Mouse (Mus musculus) brain, embryonic 14.5 days (tissue): ENCODE data around the gene Svs6. TPM values are rescaled to one million over a fixed set of nuclear protein-coding genes. Genes with fewer than 3 reads are reported as not detected.
A peak's percentile ranks its signal among the peaks of the same experiment; 100 is the strongest.
"Not testable (repeated sequence)": the region's sequence is repeated elsewhere in the genome, so short reads cannot be mapped to it uniquely, and the experiment has no call there.

Experiments
- DNase-seq: peaks from one replicate; pipeline ENCODE4 v3.0.0-alpha.2; 2011; ENCODE audit warnings: low read depth
- CTCF ChIP-seq: fragments of 200-500 bp; IDR thresholded peaks from 2 replicates; pipeline ENCODE4 v1.5.1; 2012; ENCODE audit warnings: inconsistent platforms, mild to moderate bottlenecking, moderate library complexity, borderline replicate concordance; ENCODE audit not compliant: insufficient read depth, insufficient read length; ENCODE audit errors: extremely low read depth
- POLR2A ChIP-seq: fragments of 200-500 bp; IDR thresholded peaks from 2 replicates; pipeline ENCODE4 v1.6.1; 2012; ENCODE audit warnings: mild to moderate bottlenecking, inconsistent platforms, borderline replicate concordance; ENCODE audit not compliant: poor library complexity, insufficient read depth, insufficient read length, severe bottlenecking; ENCODE audit errors: extremely low read depth
- polyA plus RNA-seq: library from polyadenylated mRNA; depleted of rRNA; stranded (reverse); fragments of >200 nt; gene quantifications from 2 replicates; pipeline ENCODE4 v1.2.3, GENCODE M21; 2012; rRNA removed

Svs6 gene
- not detected in 2 replicates for polyA plus RNA-seq

DNA sequence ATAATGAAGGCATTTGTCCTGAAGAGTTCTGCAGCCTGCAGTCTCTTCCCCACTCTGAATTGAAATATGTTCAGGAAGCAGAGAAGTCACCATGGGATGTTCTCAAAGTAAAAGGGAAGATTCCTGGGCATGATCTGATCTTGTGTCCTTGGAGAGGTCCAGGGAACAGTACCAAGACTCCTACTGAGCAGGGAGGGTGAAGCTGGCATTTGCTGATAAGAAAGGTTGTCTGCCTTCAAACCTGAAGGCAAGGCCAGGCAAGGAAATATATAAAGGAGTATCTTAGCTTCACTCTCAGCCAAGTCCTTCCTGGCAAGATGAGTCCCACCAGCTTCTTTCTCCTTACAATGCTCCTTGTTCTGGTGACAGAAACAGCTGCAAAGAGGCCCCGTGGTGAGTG is at the start of gene Svs6:
Svs6 (plus strand) TSS at position 301 of the 400 bp plus-strand sequence.
- DNase-seq, result not testable (repeated sequence)

DNA sequence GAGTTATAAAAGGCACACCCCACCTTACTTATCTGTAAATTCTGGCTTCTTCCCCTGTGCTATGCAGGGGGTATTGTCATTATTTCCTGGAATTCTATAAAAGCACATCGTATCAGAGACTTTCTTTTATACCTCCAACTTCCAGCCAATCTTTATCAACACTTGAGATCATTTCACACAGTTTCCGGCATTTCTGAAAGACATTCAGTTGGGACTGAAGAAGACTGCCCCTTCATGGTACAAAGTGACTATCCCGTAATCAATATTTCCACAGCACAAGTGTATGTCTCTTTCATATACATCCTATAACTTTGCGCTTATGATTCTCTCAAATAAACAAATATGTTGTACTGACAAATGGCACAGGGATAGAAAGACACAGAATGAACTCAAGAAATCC is 38.2 kb upstream of the Svs6 start, which contains the start of gene Svs4:
Svs4 (minus strand) TSS at position 101 of the 400 bp plus-strand sequence.
- no peak for DNase-seq
- TF ChIP-seq CTCF, result no peak
- no peak for TF ChIP-seq POLR2A

DNA sequence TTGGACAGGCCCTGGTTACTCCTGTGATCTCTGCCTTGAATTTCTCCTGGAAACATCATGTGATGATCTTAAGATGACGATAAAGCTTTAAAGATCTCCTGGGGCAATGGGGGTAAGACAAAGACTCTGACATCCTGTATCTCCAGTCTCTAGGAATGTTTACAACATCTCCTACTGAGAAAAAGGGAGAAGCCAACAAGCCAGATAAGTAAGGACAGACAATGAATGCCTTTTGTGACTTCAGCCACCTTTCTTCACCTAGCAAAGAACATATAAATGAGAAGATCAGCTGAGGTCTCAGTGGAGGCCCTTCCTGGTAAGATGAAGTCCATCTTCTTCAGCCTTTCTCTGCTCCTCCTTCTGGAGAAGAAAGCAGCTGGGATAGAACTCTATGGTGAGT is 27.6 kb upstream of the Svs6 start, which contains the start of gene Svs3a:
Svs3a (plus strand) TSS at position 301 of the 400 bp plus-strand sequence.
- not testable (repeated sequence) for DNase-seq

DNA sequence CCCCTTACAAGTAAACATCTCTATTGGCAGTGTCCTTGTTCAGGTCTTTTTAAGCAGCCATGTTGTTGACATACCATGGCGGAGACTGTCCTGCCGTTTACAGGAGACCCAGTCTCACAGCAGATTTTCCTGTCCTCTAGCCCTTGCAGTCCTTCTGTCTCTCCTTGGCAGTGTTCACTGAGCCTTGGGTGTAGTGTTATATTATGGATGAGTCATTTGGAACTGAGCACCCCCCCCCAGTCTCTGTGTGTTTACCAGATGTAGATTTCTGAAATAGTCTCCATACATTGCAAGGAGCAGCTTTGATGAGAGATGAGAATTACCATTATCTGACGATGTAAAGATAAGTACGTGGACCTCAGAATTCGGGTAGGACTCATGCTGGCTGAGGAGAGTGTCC is 4.0 kb upstream of the Svs6 start:
- TF ChIP-seq POLR2A, result no peak
- no peak for DNase-seq

DNA sequence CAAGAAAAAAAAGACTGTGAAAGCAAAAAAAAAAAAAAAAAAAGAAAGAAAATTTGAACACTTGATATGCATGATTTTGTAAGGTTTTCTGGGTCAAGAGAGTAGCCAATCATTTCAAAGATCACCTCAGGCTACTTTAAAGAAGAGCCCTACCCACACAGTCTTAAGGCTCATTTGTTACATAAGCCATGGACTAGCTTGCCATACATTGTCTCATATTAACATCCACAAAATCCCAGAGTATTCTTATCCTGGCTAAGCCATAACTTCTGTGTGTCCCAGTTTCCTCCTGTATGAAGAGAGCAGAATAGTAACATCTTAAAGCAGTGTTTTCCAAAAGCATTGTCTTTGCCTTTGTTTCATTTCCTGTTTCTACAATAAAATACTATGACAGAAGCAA is 1.1 kb upstream of the Svs6 start:
- DNase-seq, result not testable (repeated sequence)

DNA sequence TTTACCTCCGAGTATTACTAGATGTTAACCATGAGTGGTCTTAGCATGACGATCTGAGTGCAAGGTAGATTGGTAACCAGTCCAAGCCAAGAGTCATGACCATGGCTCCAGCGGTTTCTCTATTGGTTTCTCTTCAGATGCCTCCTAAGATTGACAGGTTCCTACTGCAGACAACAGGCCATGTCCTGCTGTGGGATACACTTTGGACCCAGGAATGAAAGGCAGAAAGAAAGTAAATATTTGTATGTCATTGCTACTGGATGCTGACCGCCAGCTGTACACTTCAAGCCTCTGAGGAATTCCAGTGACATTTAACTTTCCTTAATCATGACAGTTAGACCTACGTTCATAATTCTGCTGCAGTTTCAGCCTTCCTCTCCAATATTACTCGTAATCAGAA is 4.4 kb downstream of the Svs6 start:
- no peak for TF ChIP-seq POLR2A
- DNase-seq, result no peak

DNA sequence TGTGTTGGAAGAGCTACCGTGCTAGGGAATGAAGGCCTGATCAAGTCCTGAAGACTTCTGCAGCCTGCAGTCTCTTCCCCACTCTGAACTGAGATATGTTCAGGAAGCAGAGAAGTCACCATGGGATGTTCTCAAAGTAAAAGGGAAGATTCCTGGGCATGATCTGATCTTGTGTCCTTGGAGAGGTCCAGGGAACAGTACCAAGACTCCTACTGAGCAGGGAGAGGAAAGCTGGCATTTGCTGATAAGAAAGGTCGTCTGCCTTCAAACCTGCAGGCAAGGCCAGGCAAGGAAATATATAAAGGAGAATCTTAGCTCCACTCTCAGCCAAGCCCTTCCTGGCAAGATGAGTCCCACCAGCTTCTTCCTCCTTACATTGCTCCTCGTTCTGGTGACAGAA is 15.9 kb downstream of the Svs6 start, which contains the start of gene Svs5:
Svs5 (plus strand) TSS at position 301 of the 400 bp plus-strand sequence.
- DNase-seq, result not testable (repeated sequence)

DNA sequence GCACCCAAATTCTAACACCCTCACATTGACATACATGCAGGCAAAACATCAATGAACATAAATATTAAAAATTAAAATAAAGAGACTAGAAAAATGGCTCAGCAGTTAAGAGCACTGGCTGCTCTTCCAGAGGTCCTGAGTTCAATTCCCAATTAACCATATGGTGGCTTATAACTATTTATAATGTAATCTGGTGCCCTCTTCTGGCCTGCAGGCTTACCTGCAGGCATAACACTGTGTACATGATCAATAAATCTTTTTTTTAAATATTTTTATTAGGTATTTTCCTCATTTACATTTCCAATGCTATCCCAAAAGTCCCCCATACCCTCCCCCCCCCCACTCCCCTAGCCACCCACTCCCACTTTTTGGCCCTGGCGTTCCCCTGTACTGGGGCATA is 27.2 kb downstream of the Svs6 start:
- not testable (repeated sequence) for DNase-seq

DNA sequence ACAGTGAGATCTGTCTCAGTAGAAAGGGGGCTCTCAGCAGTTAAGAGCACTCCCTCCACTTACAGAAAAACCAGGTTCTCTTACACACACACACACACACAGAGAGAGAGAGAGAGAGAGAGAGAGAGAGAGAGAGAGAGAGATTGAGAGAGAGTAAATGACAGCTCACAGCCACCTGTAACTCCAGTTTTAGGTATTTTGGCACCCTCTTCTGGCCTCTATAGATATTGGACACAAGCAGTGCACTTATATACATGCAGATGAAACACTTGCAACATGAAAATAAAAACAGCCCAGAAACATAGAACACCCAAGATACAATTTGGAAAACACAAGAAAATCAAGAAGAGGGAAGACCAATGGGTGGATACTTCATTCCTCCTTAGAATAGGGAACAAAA is 31.1 kb downstream of the Svs6 start:
- DNase-seq, result peak; percentile 11

DNA sequence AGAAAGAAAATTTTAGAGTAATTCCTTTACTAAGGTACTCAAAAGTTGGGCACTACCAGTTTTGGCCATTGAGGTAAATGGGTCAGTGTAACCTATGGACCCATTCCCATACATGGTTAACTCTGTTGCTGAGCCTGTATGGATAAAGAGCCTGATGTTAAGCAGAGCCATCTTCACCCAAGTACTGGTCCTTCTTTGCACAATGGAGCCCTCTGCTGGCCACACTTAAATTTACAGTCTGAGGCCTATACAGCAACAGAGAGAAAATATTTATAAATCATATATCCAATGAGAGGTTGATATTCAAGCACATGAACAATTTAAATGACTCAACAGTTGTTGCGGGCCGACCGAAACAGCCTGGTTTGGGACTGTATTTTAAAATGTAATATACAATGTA is 32.4 kb downstream of the Svs6 start:
- DNase-seq, result peak; percentile 24
- TF ChIP-seq CTCF, result peak; percentile 42; the same call in 1 of the 2 replicates
- no peak for TF ChIP-seq POLR2A

DNA sequence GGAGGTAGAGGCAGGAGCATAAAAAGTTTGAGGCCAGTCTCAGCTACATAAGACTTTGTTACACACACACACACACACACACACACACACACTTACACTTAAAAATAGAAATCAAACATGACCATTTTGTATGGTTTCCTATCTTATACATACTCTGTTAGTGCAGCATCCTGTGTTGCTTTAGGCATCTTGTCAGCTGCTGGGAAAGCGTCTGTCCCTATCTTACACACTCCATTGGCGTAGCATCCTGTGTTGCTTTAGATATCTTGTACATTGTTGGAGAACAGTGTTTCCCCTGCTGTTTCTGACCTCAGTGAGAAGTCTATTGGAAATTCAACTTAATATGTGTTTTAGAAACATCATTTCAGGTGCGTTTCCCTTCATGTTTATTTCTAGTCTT is 36.1 kb downstream of the Svs6 start:
- DNase-seq, result no peak
- TF ChIP-seq POLR2A, result no peak

DNA sequence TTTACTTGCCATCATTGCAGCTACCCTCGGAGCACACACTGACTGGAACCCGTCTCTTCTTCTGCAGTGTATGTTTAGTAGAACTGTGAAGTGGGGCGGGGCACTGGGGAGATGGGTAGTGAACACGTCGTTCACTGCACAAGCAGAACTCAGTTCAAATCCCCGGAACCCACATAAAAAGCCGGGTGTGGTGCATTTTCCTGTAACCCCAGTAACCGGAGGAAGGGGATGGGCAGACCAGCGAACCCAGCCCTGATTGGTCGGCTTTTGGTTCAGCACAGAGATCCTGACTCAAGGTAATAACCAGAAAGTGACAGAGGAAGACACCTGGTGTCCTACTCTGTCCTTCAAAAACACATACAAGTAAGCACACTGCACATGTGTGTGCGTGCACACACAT is 36.8 kb downstream of the Svs6 start:
- no peak for DNase-seq
- no peak for TF ChIP-seq CTCF
- TF ChIP-seq POLR2A, result no peak

DNA sequence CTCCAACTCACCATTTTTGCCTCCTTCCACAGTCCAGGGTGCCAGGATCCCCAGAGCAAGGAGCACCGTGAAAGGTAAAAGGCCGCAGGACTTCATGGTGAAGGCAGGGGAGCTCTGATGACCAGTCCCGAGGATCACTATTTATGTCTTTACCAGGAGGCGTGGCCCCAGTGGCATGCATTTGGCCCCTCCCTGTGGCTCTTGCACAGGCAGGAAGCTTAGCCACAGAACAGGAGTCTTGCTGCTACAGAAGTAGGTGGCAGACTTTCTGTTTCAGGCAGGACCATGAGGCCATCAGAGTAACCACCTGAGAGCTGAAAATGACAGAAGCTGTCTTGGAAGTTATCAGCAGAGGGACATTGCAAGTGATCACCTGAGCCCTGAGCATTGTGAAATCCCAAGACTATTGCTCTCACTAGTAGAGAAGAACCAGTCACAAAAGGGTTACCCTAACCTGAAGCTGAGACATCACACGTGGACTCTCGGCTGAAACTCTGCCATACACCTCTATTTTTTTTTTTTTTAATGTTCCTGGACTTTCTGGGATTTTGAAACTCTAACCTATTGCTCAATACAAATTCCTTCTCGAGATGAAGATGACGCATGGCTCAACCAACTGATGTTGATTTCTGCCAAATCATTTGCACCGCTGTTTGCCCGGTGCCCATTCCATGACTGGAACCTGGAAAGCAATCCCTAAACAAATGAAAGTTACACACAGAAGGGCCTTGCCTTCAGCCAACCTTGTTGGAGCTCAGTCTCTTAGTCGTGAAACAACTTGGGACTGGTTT is 39.8 kb downstream of the Svs6 start:
- DNase-seq, result no peak
- TF ChIP-seq POLR2A (no peak), CTCF (no peak)

DNA sequence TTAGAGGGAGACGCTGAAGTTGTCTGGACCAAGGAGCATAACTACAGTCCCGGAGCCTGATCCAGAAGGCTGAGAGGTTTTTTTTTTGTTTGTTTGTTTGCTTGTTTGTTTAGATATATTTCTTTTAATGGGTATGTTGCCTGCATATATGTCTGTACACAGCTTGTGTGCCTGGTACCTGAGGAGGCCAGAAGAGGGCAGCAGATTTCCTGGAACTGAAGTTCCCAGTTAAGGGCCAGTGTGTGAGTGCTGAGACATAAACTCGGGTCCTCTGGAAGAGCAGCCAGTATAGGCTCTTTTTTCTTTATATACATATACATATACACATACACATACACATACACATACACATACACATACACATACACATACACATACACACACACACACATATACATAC is 41.8 kb downstream of the Svs6 start:
- TF ChIP-seq POLR2A (no peak), CTCF (peak; percentile 27; the same call in 1 of the 2 replicates)
- no peak for DNase-seq
